Mouse (Mus musculus) lung, postnatal 0 days (tissue): Measurements from ENCODE around the gene Tollip. TPM values are rescaled to one million over a fixed set of nuclear protein-coding genes. Genes with fewer than 3 reads are reported as not detected.
"Not testable (repeated sequence)": the region's sequence is repeated elsewhere in the genome, so short reads cannot be mapped to it uniquely, and the experiment has no call there.

Source experiments
- ATAC-seq: fragments of 200-750 bp; cut with Nextera tagmentation; 2 replicates; pipeline ENCODE4 v1.8.0; 2017; ENCODE audit warnings: moderate library complexity
- DNase-seq: peaks from one replicate; pipeline ENCODE4 v3.0.0-alpha.2; 2016; ENCODE audit warnings: low spot score
- H3K27ac ChIP-seq: fragments of 300-500 bp; sonication (generic); 2 replicates; pipeline ENCODE4 v1.5.1; 2014; ENCODE audit warnings: antibody characterized with exemption, mild to moderate bottlenecking, low read length, mixed read lengths
- H3K27me3 ChIP-seq: fragments of 300-500 bp; sonication (generic); replicated peaks from 2 replicates; pipeline ENCODE4 v1.6.1; 2014; ENCODE audit warnings: low read length, mixed read lengths; ENCODE audit not compliant: insufficient read depth
- H3K36me3 ChIP-seq: fragments of 300-500 bp; sonication (generic); 2 replicates; pipeline ENCODE4 v1.6.1; 2014; ENCODE audit warnings: low read length, mixed read lengths; ENCODE audit not compliant: insufficient read depth
- H3K4me1 ChIP-seq: fragments of 300-500 bp; sonication (generic); 2 replicates; pipeline ENCODE4 v1.6.1; 2014; ENCODE audit warnings: antibody characterized with exemption, low read depth, low read length, mixed read lengths; ENCODE audit not compliant: insufficient read depth
- H3K4me2 ChIP-seq: fragments of 300-500 bp; sonication (generic); replicated peaks from 2 replicates; pipeline ENCODE4 v1.6.1; 2014; ENCODE audit warnings: low read depth, mild to moderate bottlenecking, low read length, moderate library complexity, mixed read lengths
- H3K4me3 ChIP-seq: fragments of 300-500 bp; sonication (generic); 2 replicates; pipeline ENCODE4 v1.5.1; 2014; ENCODE audit warnings: low read depth, low read length
- H3K9ac ChIP-seq: fragments of 300-500 bp; sonication (generic); replicated peaks from 2 replicates; pipeline ENCODE4 v1.6.1; 2014; ENCODE audit warnings: low read depth, mild to moderate bottlenecking
- H3K9me3 ChIP-seq: fragments of 300-500 bp; sonication (generic); 2 replicates; pipeline ENCODE4 v1.6.1; 2016; ENCODE audit warnings: low read length, mixed read lengths
- CTCF ChIP-seq: IDR thresholded peaks from 2 replicates; pipeline ENCODE4 v1.5.1; 2016; ENCODE audit warnings: antibody characterized with exemption, mild to moderate bottlenecking
- EP300 ChIP-seq: IDR thresholded peaks from 2 replicates; pipeline ENCODE4 v1.6.1; 2016; ENCODE audit warnings: antibody characterized with exemption, mild to moderate bottlenecking, control low read depth
- WGBS: fragments of 180-500 bp; shearing (Covaris S2); extraction: QIAGEN DNeasy Blood & Tissue Kit; methylation state at CpG from one replicate; pipeline ENCODE4 v1.1.7; 2014; 5-methylcytosine and 5-hydroxymethylcytosine counted together
- polyA plus RNA-seq: library from polyadenylated mRNA; unstranded; fragments of >200 nt; fragmentation: Nextera tagmentation; extraction: Ambion mirVana; gene quantifications from 2 replicates; pipeline ENCODE4 v1.2.1, GENCODE M21; 2015

Tollip gene
- polyA plus RNA-seq, 1 experiment from 2014 or later = 44.6 TPM

- Histone ChIP-seq H3K36me3 (no peaks in the 10 kb centered on the region), H3K27ac (no peak overlapping the region), H3K4me2 (no peak overlapping the region), H3K4me3 (no peak overlapping the region), H3K4me1 (no peaks in the 10 kb centered on the region), H3K9ac (no peak overlapping the region), H3K27me3 (peaks cover 11% of the 10 kb centered on the region), H3K9me3 (no peaks in the 10 kb centered on the region)
- no peak for ATAC-seq
- DNase-seq = no peak
- TF ChIP-seq CTCF (no peak), EP300 (no peak)
- 60% methylated on average over 5 of the region's 5 CpGs for WGBS
Observed at GRCm38 (mm10) chr7:141943444-141943843, 25.1 kb upstream of the Tollip start.

- no peak overlapping the region for H3K4me3 ChIP-seq
- H3K9ac ChIP-seq = no peak overlapping the region
- H3K27ac ChIP-seq = no peak overlapping the region
- H3K4me1 ChIP-seq = no peaks in the 10 kb centered on the region
- H3K27me3 ChIP-seq = no peaks in the 10 kb centered on the region
- H3K9me3 ChIP-seq = no peaks in the 10 kb centered on the region
- ATAC-seq = no peak
- TF ChIP-seq CTCF (no peak), EP300 (no peak)
- no peak for DNase-seq
- no peaks in the 10 kb centered on the region for H3K36me3 ChIP-seq
- no peak overlapping the region for H3K4me2 ChIP-seq
- 87% methylated on average over 6 of the region's 6 CpGs for WGBS
Observed at GRCm38 (mm10) chr7:141934951-141935350, 16.6 kb upstream of the Tollip start.

GRCm38 (mm10) chr7:141934128-141934898 is 16.0 kb upstream of the Tollip start:
- no peak for DNase-seq
- no peak overlapping the region for H3K4me2 ChIP-seq
- H3K27ac ChIP-seq = no peak overlapping the region
- TF ChIP-seq CTCF (no peak), EP300 (no peak)
- no peaks in the 10 kb centered on the region for H3K27me3 ChIP-seq
- H3K4me1 ChIP-seq = no peaks in the 10 kb centered on the region
- H3K9me3 ChIP-seq = no peaks in the 10 kb centered on the region
- H3K9ac ChIP-seq = no peak overlapping the region
- WGBS = 55% methylated on average over 7 of the region's 7 CpGs
- H3K36me3 ChIP-seq = no peaks in the 10 kb centered on the region
- no peak for ATAC-seq
- no peak overlapping the region for H3K4me3 ChIP-seq

GRCm38 (mm10) chr7:141928642-141929041 is 10.3 kb upstream of the Tollip start:
- no peaks in the 10 kb centered on the region for H3K4me1 ChIP-seq
- ATAC-seq (no peak), DNase-seq (no peak)
- H3K4me2 ChIP-seq = no peak overlapping the region
- H3K9me3 ChIP-seq = no peaks in the 10 kb centered on the region
- H3K36me3 ChIP-seq = no peaks in the 10 kb centered on the region
- no peak overlapping the region for H3K4me3 ChIP-seq
- H3K27me3 ChIP-seq = no peaks in the 10 kb centered on the region
- H3K9ac ChIP-seq = no peak overlapping the region
- H3K27ac ChIP-seq = no peak overlapping the region
- TF ChIP-seq EP300 (no peak), CTCF (no peak)
- 68% methylated on average over 10 of the region's 10 CpGs for WGBS

GRCm38 (mm10) chr7:141924917-141925316 is 6.6 kb upstream of the Tollip start:
- no peak for ATAC-seq
- Histone ChIP-seq H3K27ac (no peak overlapping the region), H3K36me3 (no peaks in the 10 kb centered on the region), H3K4me1 (no peaks in the 10 kb centered on the region), H3K9me3 (no peaks in the 10 kb centered on the region), H3K27me3 (no peaks in the 10 kb centered on the region), H3K4me2 (no peak overlapping the region), H3K4me3 (no peak overlapping the region), H3K9ac (no peak overlapping the region)
- TF ChIP-seq EP300 (no peak), CTCF (peak; percentile 90)
- DNase-seq = peak; percentile 53
- WGBS = 15% methylated on average over 7 of the region's 7 CpGs

- H3K4me2 ChIP-seq, H3K9me3 ChIP-seq, ATAC-seq, H3K27ac ChIP-seq, H3K4me3 ChIP-seq, DNase-seq, H3K4me1 ChIP-seq, H3K27me3 ChIP-seq, H3K36me3 ChIP-seq, H3K9ac ChIP-seq: not testable (repeated sequence)
- 93% methylated on average over 17 of the region's 17 CpGs for WGBS
Observed at GRCm38 (mm10) chr7:141924121-141924520, 5.8 kb upstream of the Tollip start.
